ENCODE assay signal across 8 mouse cellular contexts in the genomic region with DNA sequence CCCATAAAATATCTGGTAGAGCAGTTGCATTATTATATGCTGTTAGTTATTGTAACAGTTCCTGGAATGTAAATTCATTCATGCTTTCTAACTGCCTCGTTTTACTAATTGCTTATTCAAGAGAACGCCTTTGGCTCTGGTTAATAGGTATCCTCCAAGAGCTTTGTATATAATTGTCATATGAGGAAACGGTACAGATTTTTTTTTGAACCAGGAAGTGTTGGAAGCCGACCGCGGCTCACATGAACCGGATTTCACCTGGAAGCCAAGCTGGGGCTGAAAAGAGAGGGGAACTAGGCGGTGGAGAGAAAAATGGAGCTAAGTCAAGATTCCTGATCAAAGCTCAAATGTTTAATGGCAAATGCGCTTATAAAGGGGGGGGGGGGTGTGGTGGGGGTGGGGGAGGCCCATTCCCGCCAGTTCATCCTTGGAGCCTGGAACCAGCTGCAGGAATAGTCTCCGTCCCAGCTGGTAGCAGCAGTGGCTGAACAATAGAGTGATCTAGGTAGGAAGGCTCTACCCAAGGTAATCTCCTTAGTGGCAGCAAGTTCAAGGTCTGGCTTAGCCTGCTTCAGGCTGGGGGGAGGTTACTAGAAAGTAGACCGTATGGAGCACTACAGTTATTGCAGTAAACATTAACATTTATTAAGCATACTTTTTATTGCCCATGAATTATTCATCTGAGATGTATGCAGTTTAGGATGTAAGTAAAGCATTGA. TPM values are rescaled to one million over a fixed set of nuclear protein-coding genes. Genes with fewer than 3 reads are reported as not detected.
DNase-seq lines count a peak whose midpoint lies in the region; ATAC-seq and TF ChIP-seq lines count a peak whose summit lies in the region.

No protein-coding gene starts in this region.

- no peak overlapping the region for H3K27ac ChIP-seq in embryonic facial prominence, embryonic 11.5 days (replicated peaks; ENCODE audit: low read depth, low read length)
- H3K27ac ChIP-seq in hindbrain, embryonic 10.5 days, result peak overlapping the region; percentile 88
- H3K27ac ChIP-seq in limb, embryonic 13.5 days, result peak overlapping the region; percentile 82; the same call in 1 of the 2 replicates
- H3K27ac ChIP-seq in olfactory bulb, adult 2 months (ENCODE audit: insufficient read depth, low read depth, low read length), result no peak overlapping the region

- peak overlapping the region; percentile 33; the same call in 1 of the 2 replicates for H3K9ac ChIP-seq in embryonic facial prominence, embryonic 11.5 days (replicated peaks; ENCODE audit: low read length)
- H3K9ac ChIP-seq in limb, embryonic 13.5 days, result peak overlapping the region; percentile 70

- H3K9me3 ChIP-seq in G1E (replicated peaks), result no peaks in the 10 kb centered on the region
- no peaks in the 10 kb centered on the region for H3K9me3 ChIP-seq in embryonic facial prominence, embryonic 11.5 days (replicated peaks; ENCODE audit: control insufficient read depth, low read length)
- no peaks in the 10 kb centered on the region for H3K9me3 ChIP-seq in hindbrain, embryonic 10.5 days
- H3K9me3 ChIP-seq in limb, embryonic 13.5 days, result no peaks in the 10 kb centered on the region

- H3K27me3 ChIP-seq in G1E (ENCODE audit: insufficient read depth, low read length), result no peaks in the 10 kb centered on the region
- H3K27me3 ChIP-seq in embryonic facial prominence, embryonic 11.5 days (ENCODE audit: control insufficient read depth, insufficient read depth, low read length), result no peaks in the 10 kb centered on the region
- no peaks in the 10 kb centered on the region for H3K27me3 ChIP-seq in hindbrain, embryonic 10.5 days (ENCODE audit: insufficient read depth, poor library complexity, severe bottlenecking)
- H3K27me3 ChIP-seq in limb, embryonic 13.5 days, result no peaks in the 10 kb centered on the region

- peaks cover 14% of the 10 kb centered on the region for H3K4me1 ChIP-seq in G1E (ENCODE audit: insufficient read depth, low read depth, low read length)
- no peaks in the 10 kb centered on the region for H3K4me1 ChIP-seq in embryonic facial prominence, embryonic 11.5 days (ENCODE audit: control insufficient read depth, insufficient read depth, low read length)
- peaks cover 10% of the 10 kb centered on the region for H3K4me1 ChIP-seq in hindbrain, embryonic 10.5 days (replicated peaks)
- peaks cover 13% of the 10 kb centered on the region for H3K4me1 ChIP-seq in limb, embryonic 13.5 days
- 0 out of 2 replicates have a peak, but pooled peaks cover 5% of the 10 kb centered on the region for H3K4me1 ChIP-seq in olfactory bulb, adult 2 months (ENCODE audit: control insufficient read depth, insufficient read depth, low read length)

- peak overlapping the region; percentile 48 for H3K4me2 ChIP-seq in embryonic facial prominence, embryonic 11.5 days (ENCODE audit: low read depth, low read length)
- H3K4me2 ChIP-seq in limb, embryonic 13.5 days (replicated peaks), result peak overlapping the region; percentile 62

- no peak for TF ChIP-seq CTCF in G1E (IDR thresholded peaks at IDR 0.05; ENCODE audit: low read depth, low read length)
- no peak for TF ChIP-seq CTCF in olfactory bulb, adult 2 months (IDR thresholded peaks at IDR 0.05; ENCODE audit: insufficient read depth, low read depth, low read length)

- intact Hi-C loops in left cerebral cortex, postnatal 10 days (cut with DNase I), result loop anchor here (10.0 kb wide), 1 partner anchor 1120 kb away; no protein-coding TSS in a partner anchor

- 5% methylated on average over 11 of the region's 12 CpGs for WGBS in embryonic facial prominence, embryonic 11.5 days
- 5% methylated on average over 12 of the region's 12 CpGs for WGBS in hindbrain, embryonic 10.5 days
- WGBS in limb, embryonic 13.5 days, result 2% methylated on average over 12 of the region's 12 CpGs
- 2% methylated on average over 12 of the region's 12 CpGs for WGBS in olfactory bulb, adult 2 months

- no peak for ATAC-seq in G1E (ENCODE audit: extremely low read depth, insufficient number of reproducible peaks, low FRiP score, poor library complexity, severe bottlenecking)
- ATAC-seq in embryonic facial prominence, embryonic 11.5 days (replicated peaks; ENCODE audit: insufficient number of reproducible peaks, low FRiP score, low TSS enrichment, low read depth), result 0 out of 2 replicates have a peak, but pooled peaks have one; percentile 36
- no peak for ATAC-seq in limb, embryonic 13.5 days (ENCODE audit: low FRiP score, low read depth)
- no peak for ATAC-seq in monocyte, adult 5-6 weeks (replicated peaks; ENCODE audit: insufficient number of reproducible peaks, low FRiP score, low TSS enrichment, poor library complexity, severe bottlenecking)

- TF ChIP-seq POLR2A in olfactory bulb, adult 2 months (IDR thresholded peaks at IDR 0.05; ENCODE audit: insufficient read depth, low read depth, low read length), result no peak

- peak; percentile 8 for DNase-seq in left cerebral cortex, adult 11 months (ENCODE audit: low spot score)
- no peak for DNase-seq in left cerebral cortex, postnatal 10 days (ENCODE audit: extremely low spot score in 1 of 2, low spot score in 2 of 2)
- DNase-seq in G1E (ENCODE audit: low spot score), result no peak
- peak; percentile 20 for DNase-seq in embryonic facial prominence, embryonic 11.5 days (ENCODE audit: low spot score)
- peak; percentile 20 for DNase-seq in hindbrain, embryonic 10.5 days (ENCODE audit: low spot score)

- H3K4me3 ChIP-seq in G1E (ENCODE audit: low read depth, low read length), result peak overlapping the region; percentile 74
- peak overlapping the region; percentile 52 for H3K4me3 ChIP-seq in embryonic facial prominence, embryonic 11.5 days (ENCODE audit: low read depth, low read length)
- peak overlapping the region; percentile 66 for H3K4me3 ChIP-seq in hindbrain, embryonic 10.5 days
- peak overlapping the region; percentile 62 for H3K4me3 ChIP-seq in limb, embryonic 13.5 days
- H3K4me3 ChIP-seq in olfactory bulb, adult 2 months (ENCODE audit: insufficient read depth, low read depth, low read length), result peak overlapping the region; percentile 43; the same call in 1 of the 2 replicates

- H3K36me3 ChIP-seq in G1E (replicated peaks), result no peaks in the 10 kb centered on the region
- H3K36me3 ChIP-seq in embryonic facial prominence, embryonic 11.5 days (replicated peaks; ENCODE audit: control insufficient read depth, insufficient read depth, low read depth, low read length), result no peaks in the 10 kb centered on the region
- 0 out of 2 replicates have a peak, but pooled peaks cover 2% of the 10 kb centered on the region for H3K36me3 ChIP-seq in hindbrain, embryonic 10.5 days
- H3K36me3 ChIP-seq in limb, embryonic 13.5 days, result no peaks in the 10 kb centered on the region

RNA-seq across cellular contexts. Expression of a gene that starts 0.8 kb away (rescaled TPM):
- 10 to 100 TPM; 12.5 to 13.1 TPM for total RNA-seq in left cerebral cortex, postnatal 10 days (2021)
- total RNA-seq in G1E (2014; fragmentation: Nextera tagmentation) (28.9 and 30.5 TPM in 2 replicates), G1E (2017) (5.0 and 7.5 TPM in 2 replicates)
- 2.0 and 2.6 TPM in 2 replicates for polyA plus RNA-seq in G1E (2012)
- polyA plus RNA-seq in embryonic facial prominence, embryonic 11.5 days (2014; fragmentation: Nextera tagmentation; extraction: Ambion mirVana), result 25.1 and 29.7 TPM in 2 replicates
- polyA plus RNA-seq in hindbrain, embryonic 10.5 days (2016; fragmentation: Nextera tagmentation; extraction: Ambion mirVana), result 15.2 and 20.6 TPM in 2 replicates
- polyA plus RNA-seq in limb, embryonic 13.5 days (2015; fragmentation: Nextera tagmentation; extraction: Ambion mirVana), result 19.8 and 20.7 TPM in 2 replicates
- polyA plus RNA-seq in olfactory bulb, adult 2 months (2012; ENCODE audit: insufficient read depth, insufficient read length, low replicate concordance, missing spikeins), result not detected in 2 replicates
- 3.7 to 8.1 TPM (median 5.2 TPM) in 3 replicates for total RNA-seq in monocyte, adult 5-6 weeks (2017)

Comparison
In these comparisons a context has a peak if more than half of its experiments do, and no peak if none do; other contexts are left out.
1. DNase-seq: peak in left cerebral cortex, adult 11 months (single experiment), embryonic facial prominence, embryonic 11.5 days (single experiment) and hindbrain, embryonic 10.5 days (single experiment); none in left cerebral cortex, postnatal 10 days (0 of 2) and G1E (single experiment).
2. H3K27ac ChIP-seq: peak in hindbrain, embryonic 10.5 days (single experiment) and limb, embryonic 13.5 days (single experiment); none in embryonic facial prominence, embryonic 11.5 days (single experiment) and olfactory bulb, adult 2 months (single experiment).
3. Peak in every context shown above with its lines, with median percentiles within 50 percentile points of each other: H3K4me3 ChIP-seq.